Mouse (Mus musculus) left cerebral cortex, adult 9 months (tissue): Measurements from ENCODE around the gene Rab23.

Experiments
- DNase-seq, 2 experiments: peaks; one replicate each; pipeline ENCODE4 v3.0.0; 2022; ENCODE audit warnings: low spot score in 2 of 2

Gene Rab23

GRCm38 (mm10) chr1:33719733-33720225 lies at the start of gene Rab23:
Rab23 (plus strand) TSS chr1:33719887.
- peak; percentile 73 to 86 for DNase-seq

- DNase-seq: peak in 1 of 2 experiments; percentile 63
These were observed 49.5 kb upstream of the Rab23 start for GRCm38 (mm10) chr1:33670164-33670616.

- DNase-seq: no peak
These were observed 48.2 kb upstream of the Rab23 start for GRCm38 (mm10) chr1:33671441-33671840.

DNA sequence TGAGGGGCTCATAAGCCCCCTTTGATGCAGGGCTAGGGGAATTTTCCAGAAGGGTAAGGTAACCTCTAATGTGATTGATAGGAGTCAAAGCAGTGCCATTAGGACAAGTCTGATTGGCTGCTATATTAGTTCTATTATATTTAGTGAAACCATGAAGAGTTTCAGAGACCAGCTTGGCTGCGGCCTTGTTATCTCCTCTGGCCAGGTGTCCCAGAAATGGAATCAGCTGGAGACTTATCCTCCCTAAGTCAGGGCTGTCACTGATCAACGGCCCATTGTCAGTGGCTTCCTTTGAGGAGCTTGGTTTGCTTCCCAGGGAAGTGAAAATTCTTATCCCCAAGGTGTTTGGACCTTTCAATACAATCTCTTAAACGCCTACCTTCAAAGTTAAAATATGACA lies 47.6 kb upstream of the Rab23 start:
- DNase-seq: no peak

DNA sequence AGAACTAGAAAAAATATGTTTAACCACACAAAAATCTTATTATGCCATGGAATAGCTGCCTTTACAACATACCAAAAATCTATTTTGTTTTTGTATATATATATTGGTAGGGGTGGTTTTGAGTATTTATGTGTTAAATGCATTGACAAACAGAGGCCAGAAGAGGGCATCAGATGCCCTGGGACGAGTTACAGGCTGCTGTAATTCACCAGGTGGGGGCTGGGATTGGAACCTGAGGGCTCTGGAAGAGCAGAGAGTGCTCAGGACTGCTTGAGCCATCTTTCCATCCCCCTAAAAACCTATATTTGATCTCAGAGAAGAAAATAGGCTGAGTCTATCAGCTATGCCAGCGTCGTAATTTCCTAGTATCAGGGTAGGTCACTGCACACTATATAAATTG lies 47.2 kb upstream of the Rab23 start:
- peak in 1 of 2 experiments; percentile 33 for DNase-seq

DNA sequence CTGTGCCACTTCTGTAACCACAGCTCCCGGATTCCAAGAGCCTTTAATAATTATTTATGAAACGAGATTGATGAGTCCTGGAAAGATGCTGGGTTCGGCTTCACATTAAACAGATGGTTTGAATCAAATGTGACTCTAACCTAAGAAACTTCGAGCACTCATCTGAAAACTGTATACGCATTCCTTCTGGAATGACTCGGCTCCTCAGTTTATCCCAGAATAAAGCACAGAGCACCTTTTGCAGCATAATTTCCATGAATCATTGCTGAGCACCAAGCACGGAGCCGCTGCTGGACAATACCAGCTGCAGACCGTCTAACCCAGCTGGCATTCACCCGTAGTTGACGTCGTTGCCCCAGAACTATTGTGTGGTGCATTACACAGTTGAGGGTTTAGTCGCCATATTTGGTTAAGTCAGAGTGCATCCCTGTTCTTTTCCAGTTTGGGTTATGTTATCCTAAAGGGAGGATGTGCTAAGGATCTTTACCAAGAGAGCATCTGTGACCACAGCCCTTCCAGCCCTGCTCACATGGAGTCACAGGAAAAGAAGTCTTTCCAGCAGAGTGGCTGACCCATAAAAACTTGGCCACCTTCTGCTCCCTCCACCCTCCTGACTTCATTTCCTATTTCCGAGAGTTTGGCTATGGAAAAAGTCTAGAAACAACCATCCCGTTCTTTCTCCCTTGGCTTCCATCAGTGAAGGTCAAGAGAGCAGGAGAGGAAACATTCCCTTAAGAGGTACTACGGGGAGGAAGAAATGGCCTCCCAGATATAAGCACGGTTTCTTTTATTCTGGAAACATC lies 46.3 kb upstream of the Rab23 start:
- no peak for DNase-seq

DNA sequence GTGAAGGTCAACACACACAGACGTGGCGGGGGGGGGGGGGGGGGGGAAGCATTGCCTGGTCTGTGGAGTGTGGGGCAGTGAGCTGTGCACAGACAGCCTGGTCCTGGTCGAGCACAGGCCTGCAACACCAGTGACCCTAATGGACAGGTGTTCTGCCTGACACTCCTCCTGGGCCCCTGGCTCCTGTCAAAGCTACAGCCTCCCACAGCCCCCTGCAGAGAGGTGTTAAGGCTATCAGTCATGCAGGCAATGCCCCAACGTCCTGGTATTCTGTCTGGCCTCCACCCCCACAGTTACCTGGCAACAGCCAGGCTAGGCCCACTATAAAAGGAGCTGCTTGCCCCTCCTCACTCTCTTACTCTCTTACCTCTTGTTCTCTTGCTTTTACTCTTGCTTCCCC lies 39.3 kb upstream of the Rab23 start:
- DNase-seq: no peak

GRCm38 (mm10) chr1:33680890-33681289 lies 38.8 kb upstream of the Rab23 start:
- no peak for DNase-seq

- peak in 1 of 2 experiments; percentile 22 for DNase-seq
These were observed 35.2 kb upstream of the Rab23 start for GRCm38 (mm10) chr1:33684459-33684858.

DNA sequence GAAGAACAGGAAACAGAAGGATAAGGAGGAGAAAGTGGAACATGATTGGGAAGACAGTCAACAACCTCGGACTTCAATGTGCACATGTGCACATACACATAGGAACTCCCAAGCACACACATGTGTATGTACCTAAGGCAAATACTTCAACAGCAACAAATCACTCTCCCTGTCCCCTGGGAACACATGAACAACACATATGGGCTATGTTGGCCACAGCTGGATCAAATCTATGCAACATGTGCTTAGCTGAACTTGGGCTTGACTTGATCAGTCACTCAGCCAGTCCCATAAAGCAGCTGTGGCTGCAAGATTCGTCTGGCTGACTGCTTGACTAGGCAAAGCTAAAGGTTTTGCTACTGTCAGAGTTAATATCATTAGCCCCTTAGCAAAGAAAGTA lies 30.9 kb upstream of the Rab23 start:
- DNase-seq: no peak

DNA sequence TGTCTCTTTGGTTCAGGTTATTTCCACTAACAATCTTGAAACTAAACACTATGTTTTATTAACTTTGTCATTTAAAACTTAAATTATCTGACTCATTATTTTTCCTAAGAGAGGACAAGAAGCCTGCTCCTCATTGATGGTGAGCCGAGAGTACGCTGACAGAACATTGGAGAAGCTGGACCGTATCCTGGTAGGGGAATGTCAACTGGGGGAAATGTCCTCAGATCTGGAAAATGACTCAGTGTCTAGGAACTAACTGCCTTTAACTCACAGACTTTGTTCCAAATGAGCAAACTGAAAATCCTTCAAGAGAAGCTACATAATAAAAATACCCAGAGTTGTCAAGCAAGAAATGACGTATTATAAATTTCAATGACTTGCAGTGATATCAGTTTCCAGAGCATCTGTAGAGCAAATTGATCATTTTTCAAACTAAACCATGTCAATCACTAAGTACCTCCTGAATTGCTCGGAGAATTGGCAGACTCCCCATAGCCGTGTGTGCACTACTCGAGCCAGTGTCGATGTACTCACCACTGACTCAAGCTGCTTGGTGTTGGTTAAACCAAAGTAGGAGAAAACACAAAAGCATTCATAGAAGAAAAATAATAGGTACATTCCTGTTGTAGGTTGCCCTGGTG lies 30.1 kb upstream of the Rab23 start:
- no peak for DNase-seq

DNA sequence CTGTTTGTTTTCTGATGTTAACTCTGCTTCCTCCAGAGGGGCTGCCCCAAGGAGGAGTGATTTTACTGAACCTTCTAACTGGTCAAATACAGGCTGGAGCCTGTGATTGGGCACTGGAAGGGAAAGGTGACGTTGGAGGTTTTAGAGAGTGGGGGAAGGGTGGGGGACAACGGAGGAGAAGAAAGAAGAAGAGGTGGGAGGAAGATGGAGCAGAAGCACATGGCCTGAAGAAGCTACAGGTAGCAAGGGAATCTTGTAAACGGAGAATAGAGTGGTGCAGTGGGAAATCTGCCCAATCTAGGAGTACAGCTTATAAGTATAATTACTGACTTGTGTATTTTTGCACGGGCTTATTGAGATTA lies 29.6 kb upstream of the Rab23 start:
- no peak for DNase-seq

DNA sequence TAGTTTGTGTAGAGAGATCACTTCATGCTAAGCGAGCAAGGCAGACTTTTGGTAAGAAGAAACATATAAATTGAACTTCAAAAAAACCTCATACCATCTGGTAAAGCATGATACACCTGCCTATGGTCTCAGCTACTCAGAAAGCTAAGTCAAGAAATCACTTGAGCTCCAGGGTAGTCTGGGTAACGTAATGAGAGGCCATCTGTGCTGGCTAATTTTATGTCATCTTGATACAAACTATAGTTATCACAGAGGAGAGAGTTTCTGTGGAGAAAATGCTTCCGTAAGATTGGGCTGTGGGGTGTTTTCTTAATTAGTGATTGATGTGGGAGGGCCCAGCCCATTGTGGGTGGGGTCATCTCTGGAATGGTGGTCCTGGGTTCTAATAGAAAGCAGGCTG lies 25.8 kb upstream of the Rab23 start:
- DNase-seq: peak in 1 of 2 experiments; percentile 21

DNA sequence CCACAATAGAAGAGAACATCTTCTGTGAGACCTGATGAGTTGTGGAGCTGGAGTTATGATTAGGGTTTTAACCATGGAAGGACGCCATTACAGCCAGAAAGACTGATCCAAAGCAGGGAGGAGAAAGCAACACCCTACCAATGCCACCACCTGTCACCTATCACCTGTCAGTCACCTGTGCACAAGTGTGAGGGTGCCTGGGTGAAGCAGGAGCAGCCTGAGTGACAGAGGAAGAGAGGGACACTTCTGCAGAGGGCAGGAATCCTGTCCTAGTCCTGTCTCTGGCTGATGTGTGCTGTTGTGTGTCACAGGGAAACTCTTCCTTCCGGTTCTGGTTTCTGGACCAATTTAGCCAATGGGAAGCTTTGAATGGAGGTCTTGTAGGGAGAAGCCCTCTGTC lies 23.7 kb upstream of the Rab23 start:
- no peak for DNase-seq

- DNase-seq: peak in 1 of 2 experiments; percentile 8
These were observed 18.4 kb upstream of the Rab23 start for GRCm38 (mm10) chr1:33701244-33701643.

DNA sequence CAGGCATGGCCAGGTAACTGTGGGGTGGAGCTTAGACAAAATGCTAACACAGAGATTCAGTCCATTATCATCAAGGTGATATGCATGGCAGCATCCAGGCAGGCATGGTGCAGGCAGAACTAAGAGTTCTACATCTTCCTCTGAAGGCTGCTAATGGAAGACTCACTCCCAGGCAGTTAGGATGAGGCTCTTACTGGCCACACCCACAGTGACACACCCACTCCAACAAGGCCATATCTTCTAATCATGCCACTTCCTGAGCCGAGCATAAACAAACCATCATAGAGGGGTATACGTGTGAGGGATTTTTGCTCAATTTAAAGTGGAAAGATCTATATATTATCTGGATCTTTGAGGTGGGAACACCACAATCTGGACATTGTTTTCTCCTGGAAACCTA lies 10.1 kb upstream of the Rab23 start:
- no peak for DNase-seq

DNA sequence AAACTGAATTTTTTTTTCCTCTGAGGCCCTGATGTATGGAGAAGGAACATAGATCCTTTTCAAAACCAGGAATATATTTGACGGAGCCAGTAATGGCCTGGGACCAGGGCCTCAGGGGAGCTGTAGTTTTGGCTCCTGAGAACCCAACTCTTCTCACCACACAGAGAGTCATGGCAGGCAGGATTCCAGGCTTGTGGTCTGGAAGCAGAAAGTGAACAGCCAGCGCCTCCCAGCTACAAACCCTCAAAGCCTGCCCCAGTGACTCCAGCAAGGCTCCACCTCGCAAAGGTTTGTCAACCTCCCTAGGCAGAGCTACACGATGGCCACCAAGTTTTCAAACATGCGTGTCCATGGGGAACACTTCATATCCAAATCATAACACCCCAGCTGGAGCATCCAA lies 7.7 kb upstream of the Rab23 start:
- no peak for DNase-seq

DNA sequence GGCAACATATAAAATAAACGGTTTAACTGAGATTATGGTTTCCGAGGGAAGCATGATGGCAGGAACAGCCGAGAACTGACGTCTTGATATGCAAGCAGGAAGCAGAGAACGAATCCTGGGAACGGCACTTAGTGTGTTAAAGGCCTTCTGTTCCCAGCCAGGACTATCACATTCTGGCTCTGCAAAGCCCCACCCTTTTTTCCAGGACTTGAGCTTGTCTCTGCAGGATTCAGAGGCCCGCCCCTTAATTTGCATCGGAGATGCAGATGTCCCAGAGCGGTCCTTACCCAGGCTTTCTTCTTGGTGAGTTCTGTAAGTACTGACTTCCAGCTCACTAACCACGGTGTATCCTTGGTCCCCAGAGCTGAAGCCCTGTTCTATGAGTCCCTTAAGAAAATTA lies 4.9 kb upstream of the Rab23 start:
- DNase-seq: no peak

- DNase-seq: no peak
These were observed 2.1 kb upstream of the Rab23 start for GRCm38 (mm10) chr1:33717636-33718035.

DNA sequence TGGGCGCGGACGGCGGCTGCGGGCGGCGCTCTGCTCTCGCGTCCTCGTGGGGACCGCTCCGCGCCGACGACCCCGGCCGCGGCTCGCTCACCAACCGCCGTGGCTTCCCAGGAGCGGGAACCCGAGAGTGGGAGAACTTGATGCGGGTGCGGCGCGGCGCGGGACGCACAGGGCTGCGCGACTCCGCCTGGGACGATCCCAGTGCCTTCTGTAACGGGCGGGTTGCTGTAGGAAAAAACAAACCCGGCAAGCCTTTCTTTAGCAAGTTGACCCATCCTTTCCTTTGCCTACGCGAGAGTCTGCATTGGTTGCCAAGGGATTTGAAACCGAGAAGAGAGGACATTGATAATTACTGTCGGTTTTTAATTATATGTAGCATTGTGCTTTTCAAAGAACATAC lies 544 bp downstream of the Rab23 start:
- no peak for DNase-seq

GRCm38 (mm10) chr1:33721020-33721419 lies 1.3 kb downstream of the Rab23 start:
- DNase-seq: no peak

DNA sequence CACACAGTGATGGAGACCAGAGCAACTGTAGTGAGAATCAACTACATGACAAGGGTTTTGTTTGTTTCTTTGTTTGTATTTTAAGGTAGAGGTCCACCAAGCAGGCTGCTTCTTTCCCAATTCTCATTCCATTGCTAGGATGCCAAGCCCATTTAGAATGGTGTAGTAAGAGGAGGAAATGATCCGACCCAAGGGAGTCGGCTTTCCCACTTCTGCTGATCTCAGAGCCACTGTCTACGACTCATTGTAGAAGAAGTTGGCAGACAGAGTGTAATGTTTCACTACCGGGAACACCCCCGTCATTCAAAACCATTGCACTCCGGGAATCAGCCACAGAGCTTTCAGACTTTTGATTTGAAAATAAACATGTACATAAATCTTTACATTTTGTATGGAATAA lies 4.8 kb downstream of the Rab23 start:
- no peak for DNase-seq

DNA sequence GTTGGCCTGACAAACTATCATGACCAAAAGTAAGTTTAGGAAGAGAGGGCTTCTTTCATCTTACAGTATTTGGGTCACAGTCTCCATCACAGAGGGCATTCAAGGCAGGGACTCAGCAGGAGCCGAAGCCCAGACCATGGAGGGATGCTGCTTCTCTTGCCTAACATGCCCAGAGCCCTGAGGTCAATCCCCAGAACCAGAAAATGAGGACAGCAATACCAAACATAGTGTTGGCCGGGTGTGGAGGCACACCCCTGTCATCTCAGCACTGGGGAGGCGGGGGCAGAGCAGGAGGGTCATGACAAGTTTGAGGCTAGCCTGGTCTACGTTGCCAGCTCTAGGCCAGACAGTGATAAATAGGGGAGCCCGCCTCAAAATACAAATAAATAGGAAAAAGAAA lies 5.4 kb downstream of the Rab23 start:
- DNase-seq: no peak
